Mouse (Mus musculus) right cerebral cortex, postnatal 14 days (tissue): ENCODE results near the gene Sgms1.

Experiments
- DNase-seq: peaks from one replicate; pipeline ENCODE4 v3.0.0; 2022

The Sgms1 gene

DNA sequence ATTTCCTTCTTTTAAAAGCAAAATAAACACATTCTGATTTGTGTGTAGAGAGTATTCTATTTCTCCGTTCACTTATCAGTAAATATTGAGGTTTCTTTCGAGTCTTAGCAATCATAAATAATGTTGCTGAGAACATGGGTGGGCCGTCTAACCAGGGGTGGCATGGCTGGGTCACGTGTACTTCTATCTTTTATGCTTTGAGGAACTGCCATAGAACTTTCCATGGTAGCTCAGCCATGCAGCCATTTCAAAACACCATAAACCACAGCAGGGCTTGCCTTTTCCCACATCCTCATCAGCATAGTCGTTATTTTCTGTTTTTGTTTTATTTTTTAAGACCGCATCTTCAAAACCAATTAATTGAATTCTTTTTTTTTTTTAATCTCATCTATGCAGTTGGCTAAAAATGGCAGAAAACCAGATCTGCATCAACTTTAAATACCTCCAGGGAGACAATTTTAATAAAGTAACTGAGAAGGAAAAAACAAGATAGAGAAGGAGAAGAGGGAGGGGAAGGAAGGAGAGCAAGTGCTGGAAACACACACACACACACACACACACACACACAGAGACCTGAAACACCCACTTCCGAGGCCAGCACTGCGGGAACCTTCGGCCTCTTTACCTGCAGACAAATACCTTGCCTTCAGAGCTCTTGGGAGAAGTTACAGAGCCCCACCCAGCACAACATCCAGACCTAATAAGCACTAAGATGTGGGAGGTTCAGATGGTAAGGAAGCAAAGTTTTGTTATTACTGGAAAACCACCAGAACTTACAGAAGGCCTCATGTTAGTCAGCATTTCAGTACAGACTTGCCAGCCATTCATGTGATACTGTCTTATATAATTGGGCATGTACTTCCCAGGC lies 122.9 kb downstream of the Sgms1 start:
- no peak for DNase-seq

DNA sequence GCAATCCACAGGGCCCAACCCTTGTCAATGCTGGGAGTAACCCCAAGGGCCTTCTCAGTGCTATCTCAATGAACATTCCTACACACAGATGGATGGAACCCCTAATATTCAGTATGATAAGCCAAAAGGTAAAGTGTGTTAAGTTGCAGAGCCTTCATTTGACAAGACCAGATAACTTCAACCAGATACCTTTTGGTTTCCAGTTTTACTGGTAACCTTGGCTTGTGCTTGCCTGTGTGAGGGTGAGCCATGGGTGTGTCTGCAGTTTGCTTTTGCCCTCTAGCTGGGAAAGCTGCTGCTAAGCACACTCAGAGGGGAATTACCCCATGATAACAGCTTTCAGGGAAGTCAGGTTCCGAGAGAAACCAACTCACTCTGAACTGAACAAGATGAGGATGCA lies 125.8 kb downstream of the Sgms1 start:
- DNase-seq: no peak

DNA sequence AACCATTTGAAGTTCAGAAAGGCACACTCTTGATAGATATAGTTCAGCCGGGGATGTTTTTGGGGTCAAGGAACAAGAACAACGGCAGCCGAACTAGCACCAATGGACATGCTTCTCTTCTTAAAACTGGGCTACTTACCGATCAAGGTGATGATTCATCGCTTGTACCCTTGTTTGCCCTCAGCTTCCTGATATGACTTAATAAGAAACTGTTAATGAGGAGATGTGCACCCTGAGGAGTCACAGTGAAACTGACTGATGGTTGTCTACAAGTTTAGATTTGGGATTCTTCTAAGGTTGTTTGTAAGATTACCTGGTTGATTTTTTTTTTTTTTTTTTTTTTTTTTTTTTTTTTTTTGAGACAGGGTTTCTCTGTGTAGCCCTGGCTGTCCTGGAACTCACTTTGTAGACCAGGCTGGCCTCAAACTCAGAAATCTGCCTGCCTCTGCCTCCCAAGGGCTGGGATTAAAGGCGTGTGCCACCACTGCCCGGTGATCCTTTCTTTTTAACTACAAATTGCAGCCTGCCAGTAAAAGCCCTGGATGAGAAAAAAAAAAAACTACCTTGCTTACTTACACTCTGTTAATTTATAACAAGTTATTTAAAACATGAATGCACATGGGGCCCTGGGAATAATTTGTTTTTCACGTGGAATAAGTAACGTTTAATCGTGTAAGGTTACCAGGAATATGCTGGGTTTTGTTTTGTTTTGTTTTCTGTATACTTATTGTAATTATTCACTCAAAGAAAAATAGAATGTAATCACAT lies 126.5 kb downstream of the Sgms1 start:
- DNase-seq: no peak

- DNase-seq: no peak
Observed at GRCm38 (mm10) chr19:32260869-32261688, 128.4 kb downstream of the Sgms1 start.

- DNase-seq: no peak
Observed at GRCm38 (mm10) chr19:32259830-32260229, 129.7 kb downstream of the Sgms1 start.

DNA sequence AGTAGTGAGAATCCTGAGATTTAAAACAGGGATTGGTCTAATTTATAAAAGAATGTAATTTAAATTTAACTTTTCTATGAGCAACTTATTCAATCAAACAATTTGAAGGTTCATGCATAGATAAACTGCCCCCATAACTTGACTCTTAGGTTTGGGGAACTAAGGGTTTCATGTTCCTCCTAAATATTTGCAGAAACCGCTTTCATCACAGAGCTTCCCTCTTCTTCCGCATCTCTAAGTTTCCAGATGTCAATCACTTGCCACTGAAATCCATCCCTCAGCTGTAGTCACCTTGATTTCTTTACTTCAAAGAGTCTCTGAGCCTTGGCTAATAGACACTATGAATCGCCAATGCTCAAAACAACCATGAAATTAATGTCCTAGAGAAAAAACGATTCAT lies 130.5 kb downstream of the Sgms1 start:
- no peak for DNase-seq

DNA sequence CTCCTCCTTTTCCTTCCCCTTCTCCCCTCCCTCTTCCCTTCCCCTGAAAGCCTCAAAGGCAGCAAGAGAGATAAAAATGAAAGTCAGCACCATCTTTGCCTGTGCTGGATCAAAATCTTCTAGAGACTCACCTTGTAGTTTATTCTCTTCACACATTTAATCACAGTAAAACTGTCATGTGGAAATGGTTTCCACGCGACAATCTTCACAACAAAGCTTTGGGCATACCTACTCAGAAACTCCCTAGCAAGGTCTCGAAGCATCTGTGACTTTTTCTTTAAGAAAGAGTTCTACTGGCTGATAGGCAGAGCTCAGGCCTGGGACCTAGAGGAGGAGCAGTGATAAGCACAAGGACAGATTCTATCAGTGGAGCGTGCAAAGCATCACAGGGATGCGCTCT lies 131.4 kb downstream of the Sgms1 start:
- no peak for DNase-seq

DNA sequence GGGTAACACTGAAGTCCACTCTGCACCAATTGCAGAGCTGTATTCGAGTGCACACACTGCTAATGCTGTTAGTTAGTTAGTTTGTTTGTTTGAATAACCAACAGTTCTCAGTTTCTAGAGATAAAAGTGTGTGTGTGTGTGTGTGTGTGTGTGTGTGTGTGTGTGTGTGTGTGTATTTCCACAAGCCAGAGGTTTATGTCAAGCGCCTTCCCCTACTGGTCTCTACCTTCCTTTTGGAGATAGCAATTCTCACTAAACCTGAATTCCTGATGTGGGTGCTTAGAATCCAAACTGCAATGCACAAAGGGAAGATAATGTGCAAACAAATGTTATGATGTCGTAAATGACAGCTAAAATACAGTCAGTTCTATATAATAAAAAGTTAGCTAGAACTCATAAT lies 131.9 kb downstream of the Sgms1 start:
- DNase-seq: no peak

GRCm38 (mm10) chr19:32256706-32257415 lies 132.7 kb downstream of the Sgms1 start:
- no peak for DNase-seq

DNA sequence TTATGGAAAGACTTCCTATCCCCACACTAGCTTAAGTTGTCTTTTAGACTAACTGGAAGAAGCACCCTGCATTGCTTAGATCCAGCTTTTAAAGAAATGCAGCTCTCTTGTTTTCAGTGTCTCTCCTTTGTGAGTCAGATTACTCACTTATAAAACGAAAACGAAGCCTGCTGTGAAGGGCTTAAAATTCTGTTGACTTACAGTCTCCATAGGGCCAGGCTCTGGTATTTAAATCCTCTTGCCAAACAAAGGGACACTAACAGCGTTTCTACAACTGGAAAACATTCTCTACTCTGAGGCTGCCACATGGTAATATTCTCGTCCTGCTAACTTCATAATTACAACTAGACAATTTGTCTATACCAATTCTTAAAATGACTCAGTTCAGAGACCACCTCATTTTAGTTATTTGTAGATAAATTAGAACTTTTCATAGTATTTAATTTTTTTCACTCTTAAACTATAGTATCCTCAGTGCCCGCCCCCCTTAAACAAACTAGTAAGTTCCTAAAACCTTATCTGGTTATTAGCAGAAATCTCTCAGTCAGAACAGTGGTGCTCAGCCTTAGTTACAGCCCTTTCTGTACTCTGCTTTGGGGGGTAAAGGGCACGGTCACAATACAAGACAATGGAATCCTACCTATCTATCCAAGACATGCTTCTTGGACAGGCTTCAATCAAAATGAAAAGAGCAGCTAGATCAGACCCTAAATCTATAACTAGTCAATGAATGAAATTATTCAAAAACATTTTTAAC lies 133.9 kb downstream of the Sgms1 start:
- DNase-seq: no peak

- DNase-seq: no peak
Observed at GRCm38 (mm10) chr19:32254739-32255344, 134.7 kb downstream of the Sgms1 start.

DNA sequence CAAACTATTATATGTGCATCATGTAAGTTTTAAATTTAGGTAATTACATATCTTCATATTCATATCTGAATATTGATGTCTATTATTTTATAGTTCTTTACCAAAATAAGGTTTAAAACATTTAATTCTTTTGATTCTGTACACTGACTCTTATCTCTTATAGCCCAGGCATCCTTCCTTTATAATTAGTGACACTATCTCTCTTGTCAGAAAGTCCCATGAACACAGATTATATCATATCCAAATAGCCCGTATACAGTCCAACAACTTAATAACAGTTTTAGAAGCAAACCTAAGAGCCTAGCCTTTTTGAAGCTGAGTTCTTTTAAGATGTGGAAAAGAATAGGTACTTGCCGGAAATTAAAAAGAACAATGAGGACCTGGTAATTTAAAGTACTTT lies 135.3 kb downstream of the Sgms1 start:
- DNase-seq: no peak

- no peak for DNase-seq
Observed at GRCm38 (mm10) chr19:32252987-32253386, 136.5 kb downstream of the Sgms1 start.

DNA sequence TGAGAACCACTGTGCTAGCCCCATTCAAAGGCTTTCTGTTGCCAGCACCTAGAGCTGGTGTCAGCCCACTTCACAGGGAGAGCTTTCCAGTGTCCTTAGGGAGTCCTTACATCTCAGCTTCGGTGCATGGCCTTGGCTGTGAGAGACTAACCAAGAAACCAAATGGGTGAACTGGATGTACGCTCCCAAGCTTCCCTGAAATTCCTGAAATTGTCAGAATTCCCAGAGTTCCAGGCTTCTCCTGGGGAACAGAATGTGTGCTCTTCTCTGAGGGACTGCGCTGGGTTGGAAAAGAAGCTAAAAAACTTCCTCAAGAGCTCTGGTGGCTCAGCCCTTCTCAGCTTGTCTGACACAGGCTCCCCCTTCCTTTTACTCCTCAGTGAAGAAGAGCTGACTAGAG lies 137.1 kb downstream of the Sgms1 start:
- no peak for DNase-seq

DNA sequence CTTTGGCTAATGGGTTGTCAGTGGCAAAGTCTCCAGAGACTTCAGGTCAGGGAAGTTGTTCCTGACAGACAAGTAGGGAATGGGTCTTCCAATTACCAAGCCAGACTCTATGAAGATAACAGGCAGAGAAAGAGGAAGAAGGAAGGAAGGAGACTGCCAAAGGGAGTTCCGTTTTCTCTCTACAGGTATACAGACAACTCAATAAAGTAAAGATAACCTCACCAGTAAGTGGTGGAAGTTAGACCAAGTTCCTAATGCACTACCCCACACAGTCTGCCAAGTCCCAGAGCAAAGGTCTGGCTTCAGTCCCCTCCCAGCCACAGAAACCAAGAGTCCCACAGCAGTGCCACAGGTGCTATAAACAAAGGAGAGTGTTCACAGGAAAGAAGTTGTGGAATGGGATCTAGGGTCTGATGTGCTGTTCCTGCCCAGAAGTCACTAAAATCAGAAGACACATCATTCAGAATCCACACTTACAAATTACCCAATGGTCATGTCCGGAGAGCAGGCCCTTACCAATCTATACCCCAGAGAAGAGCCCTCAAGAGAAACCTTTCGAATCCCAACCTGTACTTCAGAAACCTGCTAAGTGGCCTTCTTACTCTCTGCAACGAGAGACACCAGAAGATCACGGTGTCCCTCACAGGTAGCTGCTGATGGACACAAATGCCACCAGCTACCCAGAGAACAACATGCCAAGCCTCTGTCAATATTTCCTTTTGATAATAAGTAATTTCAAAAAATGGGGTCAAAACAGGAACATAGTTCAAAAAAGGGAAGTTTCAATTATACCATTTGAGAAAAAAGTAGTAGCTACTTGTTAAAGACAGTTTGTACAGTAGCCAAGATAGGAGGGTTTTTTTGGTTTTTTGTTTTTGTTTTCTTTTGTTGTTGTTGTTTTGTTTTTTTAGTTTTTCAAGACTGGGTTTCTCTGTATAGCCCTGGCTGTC lies 140.1 kb downstream of the Sgms1 start:
- no peak for DNase-seq

- DNase-seq: no peak
Observed at GRCm38 (mm10) chr19:32244881-32245280, 144.6 kb downstream of the Sgms1 start.

DNA sequence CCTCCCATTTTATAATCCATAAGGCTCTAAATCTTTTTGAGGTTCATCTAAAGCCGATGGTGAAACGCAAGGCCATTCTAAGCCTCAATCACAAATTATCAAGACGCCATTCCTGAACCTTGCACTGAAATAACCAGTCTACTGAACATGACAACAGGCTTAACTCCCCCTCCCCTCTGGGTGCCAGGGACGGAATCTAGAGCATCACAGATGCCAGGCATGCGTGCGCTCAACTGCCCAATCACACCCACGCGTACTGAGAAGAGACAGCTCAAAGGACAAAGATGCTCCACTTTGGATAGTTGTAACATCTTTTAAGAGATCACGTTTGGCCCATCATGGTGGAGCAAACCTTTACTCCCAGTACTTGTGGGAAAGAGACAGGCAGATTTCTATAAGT lies 146.3 kb downstream of the Sgms1 start:
- no peak for DNase-seq

DNA sequence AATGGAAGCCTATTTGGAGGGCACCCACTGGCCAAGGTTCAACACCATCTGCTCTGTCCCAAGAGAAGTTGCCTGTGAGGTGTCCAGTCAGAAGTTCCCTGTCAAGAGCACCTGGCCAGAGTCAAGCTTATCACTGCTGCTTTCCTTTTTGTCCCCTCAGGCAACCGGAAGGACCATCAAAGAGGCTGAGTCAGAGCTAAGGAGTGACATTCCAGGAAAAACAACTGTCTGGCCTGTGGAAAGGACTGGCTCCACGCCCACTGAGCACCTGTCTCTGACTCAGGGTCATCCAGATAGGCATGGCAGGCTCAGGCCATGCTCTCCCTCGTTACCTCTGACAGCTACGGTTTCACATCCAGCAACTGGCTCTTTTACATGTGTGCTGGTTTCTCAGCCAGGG lies 147.4 kb downstream of the Sgms1 start:
- no peak for DNase-seq

- DNase-seq: no peak
Observed at GRCm38 (mm10) chr19:32240417-32240990, 149.0 kb downstream of the Sgms1 start.

DNA sequence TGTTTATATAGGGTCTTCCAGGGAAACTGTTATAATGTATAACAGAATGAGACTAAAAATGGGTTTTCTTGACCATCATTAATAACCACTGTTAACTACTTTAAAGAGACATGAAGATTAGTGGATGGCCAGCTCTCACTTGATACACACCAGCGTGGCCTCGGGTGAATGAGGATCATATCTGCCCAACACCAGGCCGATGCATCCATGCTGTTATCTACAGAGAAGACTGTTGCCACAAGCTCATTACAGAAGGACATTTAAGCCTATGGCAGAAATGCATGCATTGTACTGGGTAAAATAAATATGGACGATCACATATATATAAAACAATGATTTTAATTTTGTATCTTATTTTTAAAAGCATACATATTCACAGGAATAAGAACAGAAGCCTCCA lies 149.6 kb downstream of the Sgms1 start:
- no peak for DNase-seq
